Comparison of ENCODE assay signal across 8 mouse cellular contexts in the genomic region with DNA sequence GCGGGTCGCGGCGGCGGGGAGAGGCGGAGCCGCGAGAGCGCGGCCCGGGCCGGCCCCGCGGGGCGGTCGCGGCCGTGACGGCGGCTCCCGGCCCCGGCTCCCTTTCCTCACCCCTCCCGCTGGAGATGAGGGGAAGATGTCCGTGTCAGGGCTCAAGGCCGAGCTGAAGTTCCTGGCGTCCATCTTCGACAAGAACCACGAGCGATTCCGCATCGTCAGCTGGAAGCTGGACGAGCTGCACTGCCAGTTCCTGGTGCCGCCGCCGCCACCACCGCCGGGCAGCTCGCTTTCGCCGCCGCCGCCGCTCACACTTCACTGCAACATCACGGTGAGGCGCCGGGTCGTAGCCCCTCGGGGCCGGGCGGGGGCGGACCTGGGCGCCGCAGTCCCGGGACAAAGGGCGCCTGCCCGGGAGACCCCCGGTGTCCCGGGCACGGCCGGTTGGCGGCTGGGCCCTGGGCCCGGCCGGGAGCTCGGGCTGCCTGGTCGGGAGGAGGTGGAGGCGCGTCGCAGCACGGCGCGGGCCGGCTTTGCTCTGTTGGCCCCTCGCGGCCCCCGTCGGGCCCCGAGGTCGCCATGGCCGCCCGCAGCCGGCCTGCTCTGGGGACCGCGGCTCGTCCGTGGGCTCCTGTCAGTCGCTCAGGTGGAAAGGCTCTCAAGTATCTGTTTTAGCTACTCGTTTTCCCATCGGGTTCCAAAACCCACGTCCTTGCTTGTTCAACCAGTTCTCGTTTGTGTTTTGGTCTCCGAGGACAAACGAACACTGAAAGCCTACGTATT. TPM values are rescaled to one million over a fixed set of nuclear protein-coding genes. Genes with fewer than 3 reads are reported as not detected.
DNase-seq lines count a peak whose midpoint lies in the region; ATAC-seq and TF ChIP-seq lines count a peak whose summit lies in the region.

No protein-coding gene starts in this region.

- peaks cover 10% of the 10 kb centered on the region for H3K27me3 ChIP-seq in embryonic facial prominence, embryonic 10.5 days (replicated peaks; ENCODE audit: low read depth, poor library complexity, severe bottlenecking)
- H3K27me3 ChIP-seq in heart, adult 2 months (ENCODE audit: control insufficient read depth, insufficient read depth, low read length), result no peaks in the 10 kb centered on the region
- no peaks in the 10 kb centered on the region for H3K27me3 ChIP-seq in kidney, adult 2 months (replicated peaks; ENCODE audit: control insufficient read depth, insufficient read depth, low read length)
- no peaks in the 10 kb centered on the region for H3K27me3 ChIP-seq in liver, adult 2 months (ENCODE audit: control insufficient read depth, insufficient read depth, low read length)
- no peaks in the 10 kb centered on the region for H3K27me3 ChIP-seq in midbrain, postnatal 0 days (ENCODE audit: insufficient read depth, low read length)

- no peak for TF ChIP-seq CTCF in heart, adult 2 months (IDR thresholded peaks at IDR 0.05)
- no peak for TF ChIP-seq CTCF in kidney, adult 2 months (conservative IDR thresholded peaks at IDR 0.05; ENCODE audit: insufficient read depth, insufficient read length, low read depth, low read length)
- no peak for TF ChIP-seq CTCF in liver, adult 2 months (IDR thresholded peaks at IDR 0.05; ENCODE audit: low read depth, low read length)
- no peak for TF ChIP-seq CTCF in midbrain, postnatal 0 days (IDR thresholded peaks at IDR 0.05)

- TF ChIP-seq POLR2A in heart, adult 2 months (IDR thresholded peaks at IDR 0.05; ENCODE audit: insufficient read depth, low read depth, low read length), result no peak
- no peak for TF ChIP-seq POLR2A in kidney, adult 2 months (IDR thresholded peaks at IDR 0.05; ENCODE audit: low read depth, low read length)
- no peak for TF ChIP-seq POLR2A in liver, adult 2 months (IDR thresholded peaks at IDR 0.05; ENCODE audit: extremely low read depth, insufficient read depth, low read length)

- peak; percentile 79 for ATAC-seq in midbrain, postnatal 0 days (ENCODE audit: low FRiP score)

- peaks cover 12% of the 10 kb centered on the region for H3K36me3 ChIP-seq in embryonic facial prominence, embryonic 10.5 days (replicated peaks)
- H3K36me3 ChIP-seq in heart, adult 2 months (ENCODE audit: control insufficient read depth, insufficient read depth, low read length), result peaks cover 6% of the 10 kb centered on the region; the same call in 1 of the 2 replicates
- no peaks in the 10 kb centered on the region for H3K36me3 ChIP-seq in kidney, adult 2 months (ENCODE audit: control insufficient read depth, insufficient read depth, low read length)
- H3K36me3 ChIP-seq in liver, adult 2 months (ENCODE audit: control insufficient read depth, insufficient read depth, low read length), result 0 out of 2 replicates have a peak, but pooled peaks cover 2% of the 10 kb centered on the region
- H3K36me3 ChIP-seq in midbrain, postnatal 0 days (ENCODE audit: insufficient read depth, low read length), result no peaks in the 10 kb centered on the region

- peak overlapping the region; percentile 93 for H3K9ac ChIP-seq in heart, adult 2 months (ENCODE audit: low read depth, low read length)
- H3K9ac ChIP-seq in liver, adult 2 months (ENCODE audit: low read depth, low read length), result peak overlapping the region; percentile 72
- H3K9ac ChIP-seq in midbrain, postnatal 0 days (replicated peaks; ENCODE audit: low read length, poor library complexity, severe bottlenecking), result peak overlapping the region; percentile 88

- H3K9me3 ChIP-seq in embryonic facial prominence, embryonic 10.5 days, result no peaks in the 10 kb centered on the region
- no peaks in the 10 kb centered on the region for H3K9me3 ChIP-seq in midbrain, postnatal 0 days (ENCODE audit: low read length)

- peaks cover 24% of the 10 kb centered on the region for H3K4me1 ChIP-seq in embryonic facial prominence, embryonic 10.5 days
- peaks cover 1% of the 10 kb centered on the region; the same call in 1 of the 2 replicates for H3K4me1 ChIP-seq in heart, adult 2 months (ENCODE audit: control insufficient read depth, insufficient read depth, low read length)
- H3K4me1 ChIP-seq in kidney, adult 2 months (ENCODE audit: control insufficient read depth, insufficient read depth, low read length), result peaks cover 10% of the 10 kb centered on the region
- peaks cover 2% of the 10 kb centered on the region; the same call in 1 of the 2 replicates for H3K4me1 ChIP-seq in liver, adult 2 months (ENCODE audit: control insufficient read depth, insufficient read depth, low read length)
- H3K4me1 ChIP-seq in midbrain, postnatal 0 days (ENCODE audit: insufficient read depth, low read length), result peaks cover 5% of the 10 kb centered on the region

- peaks cover 3% of the 10 kb centered on the region; the same call in 1 of the 2 replicates for H3K79me2 ChIP-seq in heart, adult 2 months (replicated peaks; ENCODE audit: control insufficient read depth, insufficient read depth, low read length)
- H3K79me2 ChIP-seq in liver, adult 2 months (ENCODE audit: control insufficient read depth, insufficient read depth, low read length), result peaks cover 19% of the 10 kb centered on the region

- intact Hi-C loops in heart, adult 2 months (cut with DNase I), result loop anchor here (5.0 kb wide), 2 partner anchors 58 to 197 kb away; a partner anchor contains a TSS

- DNase-seq in 3T3-L1 (ENCODE audit: low read depth, low spot score), result peak; percentile 41
- peak; percentile 69 to 92 for DNase-seq in adrenal gland, adult (ENCODE audit: inconsistent age in 2 of 2, low spot score in 1 of 2)
- peak; percentile 75 for DNase-seq in embryonic facial prominence, embryonic 10.5 days (ENCODE audit: low spot score)
- peak; percentile 78 to 79 for DNase-seq in heart, adult 2 months
- peak; percentile 60 for DNase-seq in kidney, adult 2 months
- DNase-seq in liver, adult 2 months (ENCODE audit: extremely low read depth, low read depth, low spot score), result peak; percentile 34
- peak; percentile 28 for DNase-seq in midbrain, postnatal 0 days (ENCODE audit: low spot score)
- DNase-seq in spleen, postnatal 10 days (ENCODE audit: low spot score in 2 of 2), result peak; percentile 68 to 76

- peak overlapping the region; percentile 91 for H3K4me3 ChIP-seq in embryonic facial prominence, embryonic 10.5 days
- H3K4me3 ChIP-seq in heart, adult 2 months, result peak overlapping the region; percentile 80
- peak overlapping the region; percentile 64 for H3K4me3 ChIP-seq in kidney, adult 2 months (ENCODE audit: insufficient read depth, low read depth, low read length)
- peak overlapping the region; percentile 60 for H3K4me3 ChIP-seq in liver, adult 2 months (ENCODE audit: insufficient read depth, low read depth, low read length)
- H3K4me3 ChIP-seq in midbrain, postnatal 0 days (ENCODE audit: low read depth, low read length), result peak overlapping the region; percentile 95

- no peak for TF ChIP-seq EP300 in heart, adult 2 months (IDR thresholded peaks at IDR 0.05; ENCODE audit: insufficient read depth, low read depth, low read length)

- WGBS in embryonic facial prominence, embryonic 10.5 days, result under 1% methylated on average over 93 of the region's 93 CpGs
- under 1% methylated on average over 81 of the region's 93 CpGs for WGBS in heart, adult 2 months
- under 1% methylated on average over 93 of the region's 93 CpGs for WGBS in kidney, adult 2 months
- under 1% methylated on average over 87 of the region's 93 CpGs for WGBS in liver, adult 2 months
- under 1% methylated on average over 68 of the region's 93 CpGs for WGBS in midbrain, postnatal 0 days

- H3K4me2 ChIP-seq in midbrain, postnatal 0 days (ENCODE audit: low read depth, low read length, poor library complexity, severe bottlenecking), result peak overlapping the region; percentile 96

- H3K27ac ChIP-seq in embryonic facial prominence, embryonic 10.5 days (replicated peaks), result peak overlapping the region; percentile 94
- peak overlapping the region; percentile 64 for H3K27ac ChIP-seq in heart, adult 2 months
- peak overlapping the region; percentile 52 for H3K27ac ChIP-seq in kidney, adult 2 months (ENCODE audit: insufficient read depth, low read depth, low read length)
- H3K27ac ChIP-seq in liver, adult 2 months (replicated peaks; ENCODE audit: insufficient read depth, low read depth, low read length), result peak overlapping the region; percentile 15; the same call in 1 of the 2 replicates
- H3K27ac ChIP-seq in midbrain, postnatal 0 days (ENCODE audit: low read depth, low read length), result peak overlapping the region; percentile 78

RNA-seq across cellular contexts. Expression of a gene that starts 1.0 kb away (rescaled TPM):
- 37.7 and 42.2 TPM in 2 replicates for polyA plus RNA-seq in embryonic facial prominence, embryonic 10.5 days (2016; fragmentation: Nextera tagmentation; extraction: Ambion mirVana)
- total RNA-seq in heart, adult 2 months (2021), result 10 to 100 TPM; 25.3 to 29.5 TPM
- 7.8 and 12.5 TPM in 2 replicates for polyA plus RNA-seq in heart, adult 2 months (2012; rRNA removed)
- polyA plus RNA-seq in kidney, adult 2 months (2012; rRNA removed), result 10.7 and 11.1 TPM in 2 replicates
- total RNA-seq in liver, adult 2 months (2014; rRNA removed), result 17.4 and 18.2 TPM in 2 replicates
- polyA plus RNA-seq in liver, adult 2 months (2012; rRNA removed), result 5.5 and 6.5 TPM in 2 replicates
- 28.1 and 36.3 TPM in 2 replicates for total RNA-seq in midbrain, postnatal 0 days (2014; rRNA removed)
- polyA plus RNA-seq in midbrain, postnatal 0 days (2015; fragmentation: Nextera tagmentation; extraction: Ambion mirVana), result 33.5 and 34.5 TPM in 2 replicates

RNA-seq across cellular contexts. Expression of a gene that starts 59.0 kb away (rescaled TPM):
- 74.2 and 75.5 TPM in 2 replicates for polyA plus RNA-seq in embryonic facial prominence, embryonic 10.5 days (2016; fragmentation: Nextera tagmentation; extraction: Ambion mirVana)
- total RNA-seq in heart, adult 2 months (2021), result 10 to 100 TPM; 31.4 to 34.7 TPM
- polyA plus RNA-seq in heart, adult 2 months (2012; rRNA removed), result 12.9 and 20.7 TPM in 2 replicates
- 26.4 and 27.7 TPM in 2 replicates for polyA plus RNA-seq in kidney, adult 2 months (2012; rRNA removed)
- total RNA-seq in liver, adult 2 months (2014; rRNA removed), result 44.4 and 45.4 TPM in 2 replicates
- polyA plus RNA-seq in liver, adult 2 months (2012; rRNA removed), result 18.3 and 18.5 TPM in 2 replicates
- 57.1 and 61.5 TPM in 2 replicates for total RNA-seq in midbrain, postnatal 0 days (2014; rRNA removed)
- polyA plus RNA-seq in midbrain, postnatal 0 days (2015; fragmentation: Nextera tagmentation; extraction: Ambion mirVana), result 71.2 and 75.3 TPM in 2 replicates

Comparison
In these comparisons a context has a peak if more than half of its experiments do, and no peak if none do; other contexts are left out.
1. Peak in every context shown above with its lines: DNase-seq, ATAC-seq, H3K4me3 ChIP-seq and H3K27ac ChIP-seq.
2. DNase-seq: peak in every context shown above with its lines; median percentile 80 in adrenal gland, adult; 78 in heart, adult 2 months; 75 in embryonic facial prominence, embryonic 10.5 days; 72 in spleen, postnatal 10 days; 60 in kidney, adult 2 months; 41 in 3T3-L1; 34 in liver, adult 2 months; 28 in midbrain, postnatal 0 days.
3. H3K27ac ChIP-seq: peak in every context shown above with its lines; median percentile 94 in embryonic facial prominence, embryonic 10.5 days; 78 in midbrain, postnatal 0 days; 64 in heart, adult 2 months; 52 in kidney, adult 2 months; 15 in liver, adult 2 months.